27 mouse cellular contexts compared by ENCODE assay signal in the genomic region with DNA sequence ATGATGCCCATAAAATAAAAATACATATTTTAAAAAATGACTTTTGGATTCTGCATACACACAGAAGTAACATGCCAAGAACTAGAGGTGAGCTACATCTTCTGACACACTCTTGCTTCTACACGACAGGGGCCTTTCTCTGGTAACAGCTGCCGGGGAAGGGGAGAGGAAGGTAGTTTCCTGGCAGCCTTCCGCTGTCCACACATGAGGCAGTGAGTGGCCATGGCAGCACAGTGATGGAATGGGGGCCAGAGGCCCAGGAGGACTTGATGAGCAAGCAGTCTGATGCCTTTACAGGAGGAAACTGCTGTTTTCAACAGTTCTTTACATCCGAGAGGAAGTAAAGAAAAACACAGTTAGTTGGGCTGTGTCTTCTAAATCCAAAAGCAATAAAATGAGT.
DNase-seq lines count a peak whose midpoint lies in the region; ATAC-seq lines count a peak whose summit lies in the region.
"Had no signal": no experiment of that assay in that cellular context is flagged by ENCODE, and none has a peak within 500 bp of the region (broad histone marks: within the 10 kb centered on the region; RNA-seq: fewer than 3 reads in every experiment).

No protein-coding gene starts in this region.

- peaks cover 18% of the 10 kb centered on the region for H3K4me1 ChIP-seq in heart, embryonic 12.5 days (replicated peaks)
- peaks cover 6% of the 10 kb centered on the region for H3K4me1 ChIP-seq in forebrain, embryonic 10.5 days
- H3K4me1 ChIP-seq: embryonic facial prominence, embryonic 13.5 days; hindbrain, embryonic 13.5 days had no signal

- no peaks in the 10 kb centered on the region for H3K36me3 ChIP-seq in heart, embryonic 12.5 days
- H3K36me3 ChIP-seq in forebrain, embryonic 10.5 days (replicated peaks), result no peaks in the 10 kb centered on the region
- H3K36me3 ChIP-seq: embryonic facial prominence, embryonic 10.5 days; embryonic facial prominence, embryonic 13.5 days; heart, embryonic 15.5 days; hindbrain, embryonic 10.5 days; hindbrain, embryonic 13.5 days had no signal

- ATAC-seq in heart, embryonic 12.5 days (ENCODE audit: insufficient number of reproducible peaks, low FRiP score), result no peak
- ATAC-seq: forebrain, embryonic 13.5 days; forebrain, embryonic 16.5 days; hindbrain, embryonic 16.5 days had no signal

- no peak overlapping the region for H3K4me3 ChIP-seq in heart, embryonic 12.5 days
- H3K4me3 ChIP-seq in forebrain, embryonic 10.5 days, result no peak overlapping the region
- H3K4me3 ChIP-seq: embryonic facial prominence, embryonic 10.5 days; embryonic facial prominence, embryonic 13.5 days; erythroblast, embryonic 14.5 days; forebrain, embryonic 13.5 days; heart, embryonic 15.5 days; hindbrain, embryonic 10.5 days; hindbrain, embryonic 13.5 days had no signal

- H3K27ac ChIP-seq in heart, embryonic 12.5 days (ENCODE audit: poor library complexity, severe bottlenecking), result no peak overlapping the region
- no peak overlapping the region for H3K27ac ChIP-seq in forebrain, embryonic 10.5 days
- H3K27ac ChIP-seq: embryonic facial prominence, embryonic 10.5 days; embryonic facial prominence, embryonic 13.5 days; forebrain, embryonic 13.5 days; heart, embryonic 15.5 days; hindbrain, embryonic 10.5 days; hindbrain, embryonic 13.5 days had no signal

- H3K27me3 ChIP-seq in heart, embryonic 12.5 days (replicated peaks), result no peaks in the 10 kb centered on the region
- H3K27me3 ChIP-seq in forebrain, embryonic 10.5 days (ENCODE audit: poor library complexity, severe bottlenecking), result no peaks in the 10 kb centered on the region
- H3K27me3 ChIP-seq: embryonic facial prominence, embryonic 13.5 days; forebrain, embryonic 13.5 days; heart, embryonic 15.5 days; hindbrain, embryonic 13.5 days had no signal

- 68% methylated on average over 4 of the region's 4 CpGs for WGBS in heart, embryonic 12.5 days
- whole genome bisulfite sequencing in forebrain, embryonic 10.5 days, result 90% methylated on average over 4 of the region's 4 CpGs

- H3K4me2 ChIP-seq in heart, embryonic 12.5 days, result no peak overlapping the region
- H3K4me2 ChIP-seq: embryonic facial prominence, embryonic 13.5 days; forebrain, embryonic 13.5 days; heart, embryonic 11.5 days; heart, embryonic 15.5 days; hindbrain, embryonic 13.5 days had no signal

- no peaks in the 10 kb centered on the region for H3K9me3 ChIP-seq in heart, embryonic 12.5 days (replicated peaks)
- no peaks in the 10 kb centered on the region for H3K9me3 ChIP-seq in forebrain, embryonic 10.5 days
- H3K9me3 ChIP-seq: embryonic facial prominence, embryonic 10.5 days; embryonic facial prominence, embryonic 13.5 days; forebrain, embryonic 13.5 days; heart, embryonic 15.5 days; hindbrain, embryonic 10.5 days; hindbrain, embryonic 13.5 days had no signal

- no peak overlapping the region for H3K9ac ChIP-seq in heart, embryonic 12.5 days
- H3K9ac ChIP-seq: embryonic facial prominence, embryonic 13.5 days; forebrain, embryonic 13.5 days; heart, embryonic 15.5 days; hindbrain, embryonic 13.5 days had no signal

- peak; percentile 88 for DNase-seq in heart, adult 11 months
- peak; percentile 46 to 63 for DNase-seq in right cerebral cortex, postnatal 10 days (ENCODE audit: low spot score in 2 of 2)
- DNase-seq in right cerebral cortex, postnatal 36 days (ENCODE audit: low spot score in 2 of 2), result no peak
- peak; percentile 39 for DNase-seq in brain, adult 2 months (ENCODE audit: low read depth, low spot score)
- no peak for DNase-seq in forebrain, embryonic 10.5 days (ENCODE audit: extremely low spot score, low spot score)
- DNase-seq: adrenal gland, adult 2 months; adrenal gland, postnatal 14 days; cerebellum, adult 11-12 months; cerebellum, adult 8-10 months; cerebellum, postnatal 10 days; cerebellum, postnatal 36 days; embryo, embryonic 11 days; gastrocnemius, postnatal 10 days; gastrocnemius, postnatal 36 days; heart, postnatal 10 days; heart, postnatal 36 days had no signal

Comparison
In these comparisons a context has a peak if more than half of its experiments do, and no peak if none do; other contexts are left out.
1. DNase-seq: peak in heart, adult 11 months (single experiment), right cerebral cortex, postnatal 10 days (2 of 2) and brain, adult 2 months (single experiment); none in right cerebral cortex, postnatal 36 days (0 of 2) and forebrain, embryonic 10.5 days (single experiment).